Mouse (Mus musculus): ENCODE results near the gene Mpg. TPM values are rescaled to one million over a fixed set of nuclear protein-coding genes. Genes with fewer than 3 reads are reported as not detected.

Mpg gene
- total RNA-seq, 2 experiments from 2014 or later, result 19.9 to 20.1 TPM

DNA sequence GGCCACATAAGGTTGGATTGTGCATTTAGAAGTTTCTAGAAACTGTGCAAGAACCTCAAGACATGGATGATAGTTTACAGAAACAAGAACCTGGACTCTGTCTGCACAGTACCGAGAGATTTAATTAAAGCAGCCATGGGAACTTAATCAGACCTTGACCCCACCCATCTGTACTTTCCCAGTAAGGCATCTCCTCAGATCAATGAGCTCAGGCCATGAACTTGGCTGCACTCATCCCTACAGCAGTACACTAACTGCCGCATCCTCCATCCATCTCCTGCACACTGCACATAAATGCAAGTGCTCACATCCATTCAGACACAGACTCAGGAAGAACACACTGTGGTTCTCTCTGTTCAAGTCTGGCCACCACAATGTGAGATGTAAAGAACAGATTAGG, 54.3 kb downstream of the Mpg start:
- intact Hi-C loops (cut with DNase I), result no loop called here
- DNase-seq (ENCODE audit: low spot score in 2 of 2), result no peak

- intact Hi-C loops (cut with DNase I), result no loop called here
- DNase-seq (ENCODE audit: low spot score in 2 of 2), result no peak
Measured at GRCm38 (mm10) chr11:32281416-32282144, 55.3 kb downstream of the Mpg start.

Other genes with a start within 250 kb of the Mpg start
- 100 to 1,000 TPM; 603 to 618 TPM for gene Nsg2, start 226.0 kb upstream of the Mpg start, total RNA-seq (2021)
- not detected for gene Il9r, start 26.2 kb upstream of the Mpg start, total RNA-seq (2021)
- gene Snrnp25, start 21.1 kb upstream of the Mpg start, total RNA-seq (2021), result 10 to 100 TPM; 22.3 to 22.8 TPM
- gene Rhbdf1, start 4.2 kb upstream of the Mpg start, total RNA-seq (2021), result 10 to 100 TPM in 1 of 2 experiments, 1 to 10 TPM in 1; 9.6 to 14.9 TPM
- 10 to 100 TPM; 42.1 to 59.7 TPM for gene Nprl3, start 41.2 kb downstream of the Mpg start, total RNA-seq (2021)
- gene Hba-x, start 49.9 kb downstream of the Mpg start, total RNA-seq (2021), result not detected
- gene Hba-a1, start 57.0 kb downstream of the Mpg start, total RNA-seq (2021), result 100 to 1,000 TPM; 361 to 431 TPM
- not detected for gene Hbq1b, start 60.5 kb downstream of the Mpg start, total RNA-seq (2021)
- 100 to 1,000 TPM; 345 to 363 TPM for gene Hba-a2, start 70.0 kb downstream of the Mpg start, total RNA-seq (2021)
- gene Hbq1a, start 73.6 kb downstream of the Mpg start, total RNA-seq (2021), result 1 to 10 TPM in 1 of 2 experiments, under 1 TPM in 1; 0.72 to 1.0 TPM
- 10 to 100 TPM; 10.8 to 13.3 TPM for gene Sh3pxd2b, start 121.3 kb downstream of the Mpg start, total RNA-seq (2021)
- gene Ubtd2, start 228.9 kb downstream of the Mpg start, total RNA-seq (2021), result 10 to 100 TPM; 56.9 to 57.4 TPM

Data from left cerebral cortex, postnatal 36 days (tissue).